ENCODE assay signal across 11 mouse cellular contexts in genomic region chr10:115780239-115781016, GRCm38 (mm10). TPM values are rescaled to one million over a fixed set of nuclear protein-coding genes. Genes with fewer than 3 reads are reported as not detected.
A peak's percentile ranks its signal among the peaks of the same experiment; 100 is the strongest.
DNase-seq lines count a peak whose midpoint lies in the region; ATAC-seq and TF ChIP-seq lines count a peak whose summit lies in the region.
"Had no signal": no experiment of that assay in that cellular context is flagged by ENCODE, and none has a peak within 500 bp of the region (broad histone marks: within the 10 kb centered on the region; RNA-seq: fewer than 3 reads in every experiment).

No protein-coding gene starts in this region.

- H3K27ac ChIP-seq in midbrain, embryonic 12.5 days (replicated peaks), result no peak overlapping the region
- H3K27ac ChIP-seq in midbrain, embryonic 10.5 days (replicated peaks), result no peak overlapping the region
- H3K27ac ChIP-seq in intestine, postnatal 0 days (ENCODE audit: low read depth, low read length), result no peak overlapping the region
- H3K27ac ChIP-seq in stomach, embryonic 16.5 days (ENCODE audit: low read length), result no peak overlapping the region

- peak; percentile 34; the same call in 1 of the 2 replicates for ATAC-seq in midbrain, embryonic 12.5 days (ENCODE audit: low FRiP score, low read depth)
- ATAC-seq in intestine, postnatal 0 days, result peak; percentile 87
- ATAC-seq in stomach, embryonic 16.5 days (ENCODE audit: insufficient read depth, low FRiP score), result peak; percentile 30; the same call in 1 of the 2 replicates
- ATAC-seq: forebrain, embryonic 16.5 days had no signal

- no peak overlapping the region for H3K9ac ChIP-seq in midbrain, embryonic 12.5 days (replicated peaks)
- no peak overlapping the region for H3K9ac ChIP-seq in intestine, postnatal 0 days (ENCODE audit: low read depth, low read length)
- no peak overlapping the region for H3K9ac ChIP-seq in stomach, embryonic 16.5 days (ENCODE audit: low read length)

- no peak for DNase-seq in midbrain, embryonic 10.5 days (ENCODE audit: low spot score)
- DNase-seq in large intestine, adult 2 months (ENCODE audit: low read depth, low spot score), result peak; percentile 74
- DNase-seq in ovary, postnatal 14 days (ENCODE audit: low spot score), result no peak
- DNase-seq in heart, postnatal 14 days, result no peak
- DNase-seq: heart, adult 11 months; lung, postnatal 36 days; right cerebral cortex, postnatal 25 days had no signal

- no peak overlapping the region for H3K4me3 ChIP-seq in midbrain, embryonic 12.5 days
- H3K4me3 ChIP-seq in midbrain, embryonic 10.5 days, result no peak overlapping the region
- no peak overlapping the region for H3K4me3 ChIP-seq in intestine, postnatal 0 days (ENCODE audit: low read depth, low read length)
- H3K4me3 ChIP-seq in stomach, embryonic 16.5 days (replicated peaks; ENCODE audit: low read length), result no peak overlapping the region

- intact Hi-C loops in heart, postnatal 14 days (cut with DNase I), result no loop called here

- H3K36me3 ChIP-seq in midbrain, embryonic 12.5 days, result no peaks in the 10 kb centered on the region
- no peaks in the 10 kb centered on the region for H3K36me3 ChIP-seq in midbrain, embryonic 10.5 days
- no peaks in the 10 kb centered on the region for H3K36me3 ChIP-seq in intestine, postnatal 0 days (ENCODE audit: control insufficient read depth, insufficient read depth)
- no peaks in the 10 kb centered on the region for H3K36me3 ChIP-seq in stomach, embryonic 16.5 days (ENCODE audit: control insufficient read depth, insufficient read depth, low read length)

- no peak overlapping the region for H3K4me2 ChIP-seq in midbrain, embryonic 12.5 days (replicated peaks)
- H3K4me2 ChIP-seq in intestine, postnatal 0 days (replicated peaks; ENCODE audit: low read depth), result no peak overlapping the region
- no peak overlapping the region for H3K4me2 ChIP-seq in stomach, embryonic 16.5 days (ENCODE audit: low read depth, low read length)

- 84% methylated on average over 11 of the region's 11 CpGs for WGBS in midbrain, embryonic 12.5 days
- WGBS in midbrain, embryonic 10.5 days, result 82% methylated on average over 11 of the region's 11 CpGs
- 54% methylated on average over 11 of the region's 11 CpGs for WGBS in intestine, postnatal 0 days
- 40% methylated on average over 11 of the region's 11 CpGs for WGBS in large intestine, adult 2 months
- whole genome bisulfite sequencing in stomach, embryonic 16.5 days, result 73% methylated on average over 11 of the region's 11 CpGs

- no peaks in the 10 kb centered on the region for H3K27me3 ChIP-seq in midbrain, embryonic 12.5 days
- H3K27me3 ChIP-seq in midbrain, embryonic 10.5 days (ENCODE audit: low read depth, poor library complexity, severe bottlenecking), result no peaks in the 10 kb centered on the region
- H3K27me3 ChIP-seq in intestine, postnatal 0 days (replicated peaks; ENCODE audit: control insufficient read depth, insufficient read depth, low read length), result no peaks in the 10 kb centered on the region
- H3K27me3 ChIP-seq in stomach, embryonic 16.5 days (ENCODE audit: control insufficient read depth, insufficient read depth, low read length), result no peaks in the 10 kb centered on the region

- H3K9me3 ChIP-seq in midbrain, embryonic 12.5 days, result no peaks in the 10 kb centered on the region
- no peaks in the 10 kb centered on the region for H3K9me3 ChIP-seq in midbrain, embryonic 10.5 days (replicated peaks)
- no peaks in the 10 kb centered on the region for H3K9me3 ChIP-seq in intestine, postnatal 0 days (ENCODE audit: control insufficient read depth)
- H3K9me3 ChIP-seq in stomach, embryonic 16.5 days (replicated peaks; ENCODE audit: control insufficient read depth, low read length), result no peaks in the 10 kb centered on the region

- H3K4me1 ChIP-seq in midbrain, embryonic 12.5 days, result no peaks in the 10 kb centered on the region
- H3K4me1 ChIP-seq in midbrain, embryonic 10.5 days, result 0 out of 2 replicates have a peak, but pooled peaks cover 5% of the 10 kb centered on the region
- no peaks in the 10 kb centered on the region; the same call in none of the 2 replicates for H3K4me1 ChIP-seq in intestine, postnatal 0 days (replicated peaks; ENCODE audit: control insufficient read depth, insufficient read depth, low read length)
- 0 out of 2 replicates have a peak, but pooled peaks cover 3% of the 10 kb centered on the region for H3K4me1 ChIP-seq in stomach, embryonic 16.5 days (ENCODE audit: control insufficient read depth, insufficient read depth, low read length)

- TF ChIP-seq CTCF in intestine, postnatal 0 days (IDR thresholded peaks at IDR 0.05; ENCODE audit: low read depth), result no peak

RNA-seq across cellular contexts. Expression of gene Tspan8, which starts 36.2 kb away (rescaled TPM):
- polyA plus RNA-seq in midbrain, embryonic 12.5 days (2016; fragmentation: Nextera tagmentation; extraction: Ambion mirVana), result 0.32 and 0.46 TPM in 2 replicates
- 0.16 and 0.22 TPM in 2 replicates for polyA plus RNA-seq in midbrain, embryonic 10.5 days (2016; fragmentation: Nextera tagmentation; extraction: Ambion mirVana)
- polyA plus RNA-seq in intestine, postnatal 0 days (2015; fragmentation: Nextera tagmentation; extraction: Ambion mirVana), result 204 and 208 TPM in 2 replicates
- polyA plus RNA-seq in large intestine, adult 2 months (2012; rRNA removed), result 358 and 401 TPM in 2 replicates
- polyA plus RNA-seq in stomach, embryonic 16.5 days (2015; fragmentation: Nextera tagmentation; extraction: Ambion mirVana), result 130 and 145 TPM in 2 replicates
- 1 to 10 TPM; 1.8 to 2.5 TPM for total RNA-seq in heart, postnatal 14 days (2021)

Comparison
In these comparisons a context has a peak if more than half of its experiments do, and no peak if none do; other contexts are left out.
1. ATAC-seq: peak in every context shown above with its lines; median percentile 87 in intestine, postnatal 0 days; 34 in midbrain, embryonic 12.5 days; 30 in stomach, embryonic 16.5 days.
2. RNA of gene Tspan8, which starts 36.2 kb away (polyA plus RNA-seq): 358 to 401 TPM in large intestine, adult 2 months, 204 to 208 TPM in intestine, postnatal 0 days and 130 to 145 TPM in stomach, embryonic 16.5 days; 0.32 to 0.46 TPM in midbrain, embryonic 12.5 days and 0.16 to 0.22 TPM in midbrain, embryonic 10.5 days; every median in the first group is over 10 times any median in the second.